Mouse (Mus musculus) CH12.LX (cell line): ENCODE results near the gene Naa80. TPM values are rescaled to one million over a fixed set of nuclear protein-coding genes. Genes with fewer than 3 reads are reported as not detected.

Experiments
- DNase-seq: peaks from one replicate; pipeline ENCODE4 v3.0.0-alpha.2; 2013; ENCODE audit errors: extremely low read depth
- H3K27ac ChIP-seq: 2 replicates; pipeline ENCODE4 v1.5.1; 2012; ENCODE audit warnings: low read depth, mild to moderate bottlenecking, control low read depth, moderate library complexity; ENCODE audit not compliant: insufficient read depth
- H3K27me3 ChIP-seq: replicated peaks from 2 replicates; pipeline ENCODE3; 2012; ENCODE audit warnings: inconsistent platforms
- H3K36me3 ChIP-seq, 2 experiments: replicated peaks in 1 of 2; 2 replicates each; pipeline versions ENCODE3 to v1.6.1; 2012; ENCODE audit warnings: inconsistent platforms in 1 of 2, low read length in 1 of 2, mild to moderate bottlenecking in 1 of 2, mixed read lengths in 1 of 2, moderate library complexity in 1 of 2; ENCODE audit not compliant: control insufficient read depth in 1 of 2, insufficient read depth in 1 of 2
- H3K4me1 ChIP-seq, 2 experiments: 2 replicates each; pipeline ENCODE4 v1.6.1; 2012; ENCODE audit warnings: inconsistent platforms in 1 of 2, moderate library complexity in 1 of 2; ENCODE audit not compliant: insufficient read depth in 2 of 2, control insufficient read depth in 1 of 2
- H3K4me2 ChIP-seq: 2 replicates; pipeline ENCODE4 v1.6.1; 2012; ENCODE audit warnings: low read depth, mild to moderate bottlenecking, control low read depth; ENCODE audit not compliant: poor library complexity, insufficient read depth, severe bottlenecking
- H3K4me3 ChIP-seq, 3 experiments: fragments of 150-350 bp in 1 of 3; sonication (generic) in 1 of 3; replicated peaks in 1 of 3; 2 replicates each; pipeline versions ENCODE3 to v1.5.1; 2011 to 2012; ENCODE audit warnings: low read depth in 2 of 3, low read length in 2 of 3, mild to moderate bottlenecking in 2 of 3, moderate library complexity in 2 of 3, control low read depth in 1 of 3, improper control_type of control experiment in 1 of 3, inconsistent platforms in 1 of 3, mixed read lengths in 1 of 3; ENCODE audit not compliant: poor library complexity in 1 of 3
- H3K79me2 ChIP-seq: replicated peaks from 2 replicates; pipeline ENCODE4 v1.6.1; 2012; ENCODE audit warnings: mild to moderate bottlenecking, moderate library complexity; ENCODE audit not compliant: control insufficient read depth, poor library complexity, insufficient read depth, severe bottlenecking; ENCODE audit errors: extremely low read depth
- H3K9ac ChIP-seq: 2 replicates; pipeline ENCODE4 v1.6.1; 2012; ENCODE audit warnings: low read depth, mild to moderate bottlenecking, control low read depth, moderate library complexity; ENCODE audit not compliant: insufficient read depth
- H3K9me3 ChIP-seq: replicated peaks from 2 replicates; pipeline ENCODE3; 2012; ENCODE audit warnings: low read length, inconsistent platforms, mixed read lengths
- BHLHE40 ChIP-seq: IDR thresholded peaks from 2 replicates; pipeline ENCODE4 v1.6.1; 2011; ENCODE audit warnings: mild to moderate bottlenecking, low read depth, low read length, improper control_type of control experiment
- CHD1 ChIP-seq: IDR thresholded peaks from 2 replicates; pipeline ENCODE4 v1.6.1; 2012; ENCODE audit warnings: low read depth, low read length, improper control_type of control experiment, inconsistent platforms
- CHD2 ChIP-seq: IDR thresholded peaks from 2 replicates; pipeline ENCODE4 v1.6.1; 2011; ENCODE audit warnings: low read length, improper control_type of control experiment
- CTCF ChIP-seq, 2 experiments: IDR thresholded peaks in 1 of 2; conservative IDR thresholded peaks in 1 of 2; 2 replicates each; pipeline ENCODE4 v1.5.1; 2011 to 2012; ENCODE audit warnings: low read depth in 2 of 2, low read length in 2 of 2, improper control_type of control experiment in 1 of 2, inconsistent platforms in 1 of 2, mild to moderate bottlenecking in 1 of 2, moderate library complexity in 1 of 2
- ELF1 ChIP-seq: IDR thresholded peaks from 2 replicates; pipeline ENCODE4 v1.6.1; 2014; ENCODE audit warnings: low read depth, mild to moderate bottlenecking, inconsistent platforms, low read length, improper control_type of control experiment
- EP300 ChIP-seq: IDR thresholded peaks from 2 replicates; pipeline ENCODE4 v1.6.1; 2011; ENCODE audit warnings: low read length, improper control_type of control experiment
- ETS1 ChIP-seq: conservative IDR thresholded peaks from 2 replicates; pipeline ENCODE4 v1.6.1; 2012; ENCODE audit warnings: low read depth, mild to moderate bottlenecking, inconsistent platforms, low read length, improper control_type of control experiment, moderate library complexity
- HCFC1 ChIP-seq: IDR thresholded peaks from 2 replicates; pipeline ENCODE4 v1.6.1; 2012; ENCODE audit warnings: low read depth, mild to moderate bottlenecking, inconsistent platforms, low read length, improper control_type of control experiment
- IRF4 ChIP-seq: IDR thresholded peaks from 2 replicates; pipeline ENCODE4 v1.6.1; 2014; ENCODE audit warnings: low read depth, mild to moderate bottlenecking, inconsistent platforms, low read length, improper control_type of control experiment
- JUND ChIP-seq: conservative IDR thresholded peaks from 2 replicates; pipeline ENCODE4 v1.6.1; 2011; ENCODE audit warnings: low read depth, low read length, improper control_type of control experiment
- MAFK ChIP-seq: IDR thresholded peaks from 2 replicates; pipeline ENCODE4 v1.6.1; 2011; ENCODE audit warnings: low read length, improper control_type of control experiment; ENCODE audit not compliant: insufficient replicate concordance
- MAX ChIP-seq: IDR thresholded peaks from 2 replicates; pipeline ENCODE4 v1.6.1; 2011; ENCODE audit warnings: low read length, improper control_type of control experiment
- MAZ ChIP-seq: IDR thresholded peaks from 2 replicates; pipeline ENCODE4 v1.6.1; 2012; ENCODE audit warnings: low read depth, mild to moderate bottlenecking, inconsistent platforms, low read length, improper control_type of control experiment, moderate library complexity
- MEF2A ChIP-seq: IDR thresholded peaks from 2 replicates; pipeline ENCODE4 v1.6.1; 2014; ENCODE audit warnings: low read depth, mild to moderate bottlenecking, inconsistent platforms, low read length, improper control_type of control experiment, borderline replicate concordance
- MXI1 ChIP-seq: IDR thresholded peaks from 2 replicates; pipeline ENCODE4 v1.6.1; 2011; ENCODE audit warnings: mild to moderate bottlenecking, low read depth, low read length, improper control_type of control experiment
- MYC ChIP-seq: IDR thresholded peaks from 2 replicates; pipeline ENCODE4 v1.6.1; 2011; ENCODE audit warnings: low read depth, mild to moderate bottlenecking, improper control_type of control experiment, low read length
- NELFE ChIP-seq: IDR thresholded peaks from 2 replicates; pipeline ENCODE4 v1.6.1; 2011; ENCODE audit warnings: low read depth, low read length, improper control_type of control experiment
- NRF1 ChIP-seq: IDR thresholded peaks from 2 replicates; pipeline ENCODE4 v1.6.1; 2014; ENCODE audit warnings: low read depth, mild to moderate bottlenecking, inconsistent platforms, low read length, improper control_type of control experiment, moderate library complexity
- PAX5 ChIP-seq: IDR thresholded peaks from 2 replicates; pipeline ENCODE4 v1.6.1; 2012; ENCODE audit warnings: low read length, inconsistent platforms, mixed read lengths
- POLR2A ChIP-seq: IDR thresholded peaks from 2 replicates; pipeline ENCODE4 v1.6.1; 2011; ENCODE audit warnings: low read depth, mild to moderate bottlenecking, improper control_type of control experiment, low read length
- POLR2AphosphoS2 ChIP-seq: IDR thresholded peaks from 2 replicates; pipeline ENCODE4 v1.6.1; 2011; ENCODE audit warnings: low read depth, low read length, improper control_type of control experiment
- RAD21 ChIP-seq: IDR thresholded peaks from 2 replicates; pipeline ENCODE4 v1.6.1; 2011; ENCODE audit warnings: low read depth, mild to moderate bottlenecking, low read length, improper control_type of control experiment, moderate library complexity
- RCOR1 ChIP-seq: conservative IDR thresholded peaks from 2 replicates; pipeline ENCODE4 v1.6.1; 2012; ENCODE audit warnings: low read depth, mild to moderate bottlenecking, inconsistent platforms, low read length, improper control_type of control experiment
- SIN3A ChIP-seq: IDR thresholded peaks from 2 replicates; pipeline ENCODE4 v1.6.1; 2012; ENCODE audit warnings: low read length, improper control_type of control experiment, inconsistent platforms
- SMC3 ChIP-seq: IDR thresholded peaks from 2 replicates; pipeline ENCODE4 v1.6.1; 2011; ENCODE audit warnings: low read depth, low read length, improper control_type of control experiment
- TCF12 ChIP-seq: IDR thresholded peaks from 2 replicates; pipeline ENCODE4 v1.6.1; 2014; ENCODE audit warnings: low read depth, mild to moderate bottlenecking, inconsistent platforms, low read length, improper control_type of control experiment
- UBTF ChIP-seq: IDR thresholded peaks from 2 replicates; pipeline ENCODE4 v1.6.1; 2012; ENCODE audit warnings: low read depth, mild to moderate bottlenecking, inconsistent platforms, low read length, improper control_type of control experiment, moderate library complexity
- USF1 ChIP-seq: IDR thresholded peaks from 2 replicates; pipeline ENCODE4 v1.6.1; 2014; ENCODE audit warnings: low read depth, mild to moderate bottlenecking, inconsistent platforms, low read length, improper control_type of control experiment
- USF2 ChIP-seq: conservative IDR thresholded peaks from 2 replicates; pipeline ENCODE4 v1.6.1; 2011; ENCODE audit warnings: low read depth, low read length, improper control_type of control experiment
- ZC3H11A ChIP-seq: IDR thresholded peaks from 2 replicates; pipeline ENCODE4 v1.6.1; 2012; ENCODE audit warnings: low read depth, mild to moderate bottlenecking, inconsistent platforms, low read length, improper control_type of control experiment
- ZKSCAN1 ChIP-seq: IDR thresholded peaks from 2 replicates; pipeline ENCODE4 v1.6.1; 2012; ENCODE audit warnings: low read depth, inconsistent platforms, low read length, improper control_type of control experiment, borderline replicate concordance
- ZMIZ1 ChIP-seq: IDR thresholded peaks from 2 replicates; pipeline ENCODE4 v1.6.1; 2012; ENCODE audit warnings: low read depth, mild to moderate bottlenecking, inconsistent platforms, low read length, improper control_type of control experiment
- ZNF384 ChIP-seq: IDR thresholded peaks from 2 replicates; pipeline ENCODE4 v1.6.1; 2012; ENCODE audit warnings: low read depth, low read length, improper control_type of control experiment, inconsistent platforms
- dilution Hi-C: fragments of 300-500 bp; cut with MboI; formaldehyde crosslinking; loops from 2 replicates; pipeline ENCODE4 v1.14.3; 2020; ENCODE audit warnings: low sequenced_read_pairs; ENCODE audit not compliant: extremely low pct_unique_long_range_greater_than_20kb, extremely low pct_ligation_motif_present
- in situ Hi-C: fragments of 300-500 bp; cut with MboI; formaldehyde crosslinking; loops from 3 replicates; pipeline ENCODE4 v1.14.3; 2019; ENCODE audit warnings: low sequenced_read_pairs, low pct_ligation_motif_present, low pct_unique_long_range_greater_than_20kb, mixed read lengths
- polyA plus RNA-seq: library from polyadenylated mRNA; unstranded; fragments of >175 nt; gene quantifications from 2 replicates; pipeline ENCODE4 v1.2.1, GENCODE M21; 2012; ENCODE audit warnings: low read depth; ENCODE audit not compliant: insufficient read length
- total RNA-seq, 2 experiments: library from RNA; depleted of rRNA; stranded (reverse); fragments of 300-350 nt in 1 of 2; fragments of >200 nt in 1 of 2; gene quantifications; 2 replicates each; pipeline ENCODE4 v1.2.3; 2012 to 2014

Gene Naa80
- total and polyA plus RNA-seq, 3 experiments: 1.7 to 9.3 (median 4.8) TPM

- DNase-seq: no peak
- TF ChIP-seq PAX5 (no peak), BHLHE40 (no peak), CHD2 (no peak), EP300 (no peak), TCF12 (no peak), SIN3A (no peak), USF1 (no peak), ZKSCAN1 (no peak), POLR2A (no peak), MYC (no peak), USF2 (no peak)
- Histone ChIP-seq H3K9me3 (no peaks in the 10 kb centered on the region), H3K4me1 (peaks cover 5 to 45% of the 10 kb centered on the region in 2 experiments; a peak in 2 of 4 replicates), H3K36me3 (peaks cover 19 to 29% of the 10 kb centered on the region in 2 experiments), H3K27me3 (no peaks in the 10 kb centered on the region), H3K27ac (no peak overlapping the region), H3K79me2 (no peaks in the 10 kb centered on the region), H3K9ac (no peak overlapping the region), H3K4me3 (no peak overlapping the region), H3K4me2 (no peak overlapping the region)
- dilution Hi-C loops: no loop called here
- in situ Hi-C loops: no loop called here
Measured at GRCm38 (mm10) chr9:107545199-107545598, 33.5 kb upstream of the Naa80 start.

GRCm38 (mm10) chr9:107545602-107546001, 33.1 kb upstream of the Naa80 start:
- in situ Hi-C loops: no loop called here
- H3K79me2 ChIP-seq: no peaks in the 10 kb centered on the region
- H3K9me3 ChIP-seq: no peaks in the 10 kb centered on the region
- peak; percentile 68 for DNase-seq
- no peak overlapping the region for H3K27ac ChIP-seq
- H3K4me2 ChIP-seq: no peak overlapping the region
- no peak overlapping the region for H3K4me3 ChIP-seq
- peaks cover 18 to 26% of the 10 kb centered on the region in 2 experiments for H3K36me3 ChIP-seq
- no peak overlapping the region for H3K9ac ChIP-seq
- dilution Hi-C loops: no loop called here
- no peaks in the 10 kb centered on the region for H3K27me3 ChIP-seq
- peaks cover 5 to 46% of the 10 kb centered on the region in 2 experiments; a peak in 2 of 4 replicates for H3K4me1 ChIP-seq
- no peak for TF ChIP-seq MAZ
- TF ChIP-seq EP300: no peak
- no peak for TF ChIP-seq ELF1
- TF ChIP-seq ZNF384: no peak
- no peak for TF ChIP-seq NRF1
- TF ChIP-seq CHD1: no peak
- no peak for TF ChIP-seq ZMIZ1
- TF ChIP-seq MEF2A: peak; percentile 14; the same call in 1 of the 2 replicates
- TF ChIP-seq SMC3: peak; percentile 45; the same call in 1 of the 2 replicates
- TF ChIP-seq POLR2A: no peak
- peak; percentile 49 for TF ChIP-seq RAD21
- TF ChIP-seq ETS1: no peak
- TF ChIP-seq IRF4: 0 out of 2 replicates have a peak, but pooled peaks have one; percentile 22
- no peak for TF ChIP-seq MAFK
- no peak for TF ChIP-seq RCOR1
- TF ChIP-seq MYC: 0 out of 2 replicates have a peak, but pooled peaks have one; percentile 56
- TF ChIP-seq USF1: no peak
- TF ChIP-seq CTCF (conservative IDR thresholded peaks at IDR 0.05 in 1 of 2, IDR thresholded peaks at IDR 0.05 in 1 of 2; ENCODE audit: low read depth in 2 of 2, low read length in 2 of 2): peak; percentile 82 to 91
- TF ChIP-seq CHD2: no peak
- no peak for TF ChIP-seq MXI1
- TF ChIP-seq UBTF: no peak
- TF ChIP-seq ZC3H11A: no peak
- no peak for TF ChIP-seq PAX5
- TF ChIP-seq JUND: no peak
- peak; percentile 48; the same call in 1 of the 2 replicates for TF ChIP-seq SIN3A
- no peak for TF ChIP-seq NELFE
- no peak for TF ChIP-seq ZKSCAN1
- TF ChIP-seq MAX: peak; percentile 39; the same call in 1 of the 2 replicates
- peak; percentile 38 for TF ChIP-seq HCFC1
- TF ChIP-seq USF2: no peak
- TF ChIP-seq POLR2AphosphoS2: no peak
